Mouse (Mus musculus) stomach, postnatal 0 days (tissue): ENCODE measurements around the gene Pgap3. TPM values are rescaled to one million over a fixed set of nuclear protein-coding genes. Genes with fewer than 3 reads are reported as not detected.

Source experiments
- ATAC-seq: fragments of 200-750 bp; cut with Nextera tagmentation; 2 replicates; pipeline ENCODE4 v1.8.0; 2017; ENCODE audit not compliant: low FRiP score, low TSS enrichment
- DNase-seq: peaks from one replicate; pipeline ENCODE4 v3.0.0-alpha.2; 2016; ENCODE audit warnings: low spot score
- H3K27ac ChIP-seq: fragments of 300-500 bp; sonication (generic); replicated peaks from 2 replicates; pipeline ENCODE4 v1.5.1; 2014; ENCODE audit warnings: mild to moderate bottlenecking, control low read depth
- H3K27me3 ChIP-seq: fragments of 300-500 bp; sonication (generic); 2 replicates; pipeline ENCODE4 v1.6.1; 2014; ENCODE audit warnings: low read length; ENCODE audit not compliant: control insufficient read depth, insufficient read depth
- H3K36me3 ChIP-seq: fragments of 300-500 bp; sonication (generic); 2 replicates; pipeline ENCODE4 v1.6.1; 2014; ENCODE audit warnings: low read length, mixed read lengths; ENCODE audit not compliant: control insufficient read depth, insufficient read depth
- H3K4me1 ChIP-seq: fragments of 300-500 bp; sonication (generic); replicated peaks from 2 replicates; pipeline ENCODE4 v1.6.1; 2014; ENCODE audit warnings: antibody characterized with exemption; ENCODE audit not compliant: control insufficient read depth, insufficient read depth
- H3K4me2 ChIP-seq: fragments of 300-500 bp; sonication (generic); replicated peaks from 2 replicates; pipeline ENCODE4 v1.6.1; 2014; ENCODE audit warnings: low read depth, mild to moderate bottlenecking, control low read depth, moderate library complexity
- H3K4me3 ChIP-seq: fragments of 300-500 bp; sonication (generic); 2 replicates; pipeline ENCODE4 v1.5.1; 2014; ENCODE audit warnings: low read depth, low read length, control low read depth
- H3K9ac ChIP-seq: fragments of 300-500 bp; sonication (generic); 2 replicates; pipeline ENCODE4 v1.6.1; 2014; ENCODE audit warnings: mild to moderate bottlenecking, low read length, control low read depth, mixed read lengths
- H3K9me3 ChIP-seq: fragments of 300-500 bp; sonication (generic); 2 replicates; pipeline ENCODE4 v1.6.1; 2016; ENCODE audit warnings: low read length; ENCODE audit not compliant: control insufficient read depth
- CTCF ChIP-seq: IDR thresholded peaks from 2 replicates; pipeline ENCODE4 v1.5.1; 2016; ENCODE audit warnings: antibody characterized with exemption, low read depth, mild to moderate bottlenecking, moderate library complexity
- EP300 ChIP-seq: optimal IDR thresholded peaks from 2 replicates; pipeline ENCODE3; 2016; ENCODE audit warnings: antibody characterized with exemption
- WGBS: fragments of 180-500 bp; shearing (Covaris S2); extraction: QIAGEN DNeasy Blood & Tissue Kit; methylation state at CpG from one replicate; pipeline ENCODE4 v1.1.7; 2014; 5-methylcytosine and 5-hydroxymethylcytosine counted together
- polyA plus RNA-seq: library from polyadenylated mRNA; unstranded; fragments of >200 nt; fragmentation: Nextera tagmentation; extraction: Ambion mirVana; gene quantifications from 2 replicates; pipeline ENCODE4 v1.2.1, GENCODE M21; 2015

The Pgap3 gene
- polyA plus RNA-seq, 1 experiment from 2014 or later: 11.0 TPM

DNA sequence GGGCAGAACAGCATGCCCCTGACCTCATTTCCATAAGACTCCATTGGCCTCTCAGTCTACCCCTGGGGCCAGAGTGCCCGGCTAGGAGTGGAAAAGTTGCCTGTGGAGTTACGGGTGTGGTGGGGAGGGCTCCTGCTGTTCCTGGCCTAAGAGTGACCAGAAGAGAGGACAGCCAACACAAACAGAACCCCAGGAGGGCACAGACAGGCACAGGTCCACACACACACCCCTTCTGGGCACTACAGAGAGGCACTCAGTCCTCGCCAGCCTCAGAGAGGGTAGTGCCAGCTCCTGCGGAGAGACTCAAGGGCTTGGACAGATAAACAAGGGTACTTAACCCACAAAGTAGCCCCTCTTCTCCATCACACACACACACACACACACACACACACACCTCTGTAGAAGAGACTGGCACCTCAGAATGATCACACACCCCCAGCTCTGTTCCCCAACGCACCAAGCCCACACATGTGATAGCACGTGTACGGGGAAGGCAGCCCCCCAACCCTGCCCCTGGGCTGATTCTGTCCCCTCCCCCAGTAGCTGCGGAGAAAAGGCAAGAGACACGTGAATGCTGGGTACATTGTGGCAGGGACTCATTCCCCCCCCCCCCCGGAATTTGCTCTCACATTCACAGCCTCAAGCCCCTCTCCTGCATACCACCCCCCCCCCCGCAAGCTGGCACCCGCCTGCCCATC is 52.8 kb downstream of the Pgap3 start:
- Histone ChIP-seq H3K27ac (no peak overlapping the region), H3K27me3 (peaks cover 3% of the 10 kb centered on the region; the same call in 1 of the 2 replicates), H3K4me2 (no peak overlapping the region), H3K9ac (no peak overlapping the region), H3K4me1 (peaks cover 4% of the 10 kb centered on the region; the same call in 1 of the 2 replicates), H3K4me3 (no peak overlapping the region), H3K9me3 (no peaks in the 10 kb centered on the region), H3K36me3 (no peaks in the 10 kb centered on the region)
- TF ChIP-seq EP300: no peak
- no peak for TF ChIP-seq CTCF
- DNase-seq (no peak), ATAC-seq (no peak)
- 14% methylated on average over 10 of the region's 12 CpGs for WGBS

DNA sequence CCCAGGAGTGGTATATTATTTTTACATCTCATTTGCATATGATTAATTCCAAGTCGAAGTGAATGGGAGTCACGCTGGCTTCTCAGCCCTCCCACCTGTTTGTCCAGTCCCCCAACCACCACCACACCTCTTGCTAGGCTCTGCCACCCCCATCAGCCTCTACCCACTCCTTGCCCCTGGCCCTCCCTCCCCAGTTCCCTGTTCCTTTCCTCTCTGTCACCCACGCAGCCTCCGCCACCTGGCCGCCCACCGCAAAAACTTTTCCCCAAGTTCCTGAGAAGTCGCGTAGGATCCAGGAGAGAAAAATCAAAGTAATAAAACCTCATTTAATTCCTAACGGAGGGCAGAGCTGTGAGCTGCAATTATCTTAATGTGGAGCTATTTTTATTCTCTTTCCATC is 54.1 kb downstream of the Pgap3 start:
- WGBS: 16% methylated on average over 9 of the region's 9 CpGs
- no peak for TF ChIP-seq CTCF
- TF ChIP-seq EP300: no peak
- Histone ChIP-seq H3K4me3 (no peak overlapping the region), H3K27me3 (peaks cover 3% of the 10 kb centered on the region; the same call in 1 of the 2 replicates), H3K9ac (no peak overlapping the region), H3K36me3 (no peaks in the 10 kb centered on the region), H3K4me2 (no peak overlapping the region), H3K27ac (no peak overlapping the region), H3K4me1 (peaks cover 4% of the 10 kb centered on the region; the same call in 1 of the 2 replicates), H3K9me3 (no peaks in the 10 kb centered on the region)
- DNase-seq (no peak), ATAC-seq (no peak)

- no peak for TF ChIP-seq EP300
- peak; percentile 86 for TF ChIP-seq CTCF
- Histone ChIP-seq H3K9ac (no peak overlapping the region), H3K27me3 (no peaks in the 10 kb centered on the region), H3K4me1 (peaks cover 4% of the 10 kb centered on the region; the same call in 1 of the 2 replicates), H3K4me2 (peak overlapping the region; percentile 38; the same call in 1 of the 2 replicates), H3K27ac (no peak overlapping the region), H3K4me3 (no peak overlapping the region), H3K9me3 (no peaks in the 10 kb centered on the region), H3K36me3 (no peaks in the 10 kb centered on the region)
- DNase-seq (peak; percentile 85), ATAC-seq (no peak)
- WGBS: 2% methylated on average over 14 of the region's 14 CpGs
Measured at GRCm38 (mm10) chr11:98345253-98345652, 55.0 kb downstream of the Pgap3 start.

DNA sequence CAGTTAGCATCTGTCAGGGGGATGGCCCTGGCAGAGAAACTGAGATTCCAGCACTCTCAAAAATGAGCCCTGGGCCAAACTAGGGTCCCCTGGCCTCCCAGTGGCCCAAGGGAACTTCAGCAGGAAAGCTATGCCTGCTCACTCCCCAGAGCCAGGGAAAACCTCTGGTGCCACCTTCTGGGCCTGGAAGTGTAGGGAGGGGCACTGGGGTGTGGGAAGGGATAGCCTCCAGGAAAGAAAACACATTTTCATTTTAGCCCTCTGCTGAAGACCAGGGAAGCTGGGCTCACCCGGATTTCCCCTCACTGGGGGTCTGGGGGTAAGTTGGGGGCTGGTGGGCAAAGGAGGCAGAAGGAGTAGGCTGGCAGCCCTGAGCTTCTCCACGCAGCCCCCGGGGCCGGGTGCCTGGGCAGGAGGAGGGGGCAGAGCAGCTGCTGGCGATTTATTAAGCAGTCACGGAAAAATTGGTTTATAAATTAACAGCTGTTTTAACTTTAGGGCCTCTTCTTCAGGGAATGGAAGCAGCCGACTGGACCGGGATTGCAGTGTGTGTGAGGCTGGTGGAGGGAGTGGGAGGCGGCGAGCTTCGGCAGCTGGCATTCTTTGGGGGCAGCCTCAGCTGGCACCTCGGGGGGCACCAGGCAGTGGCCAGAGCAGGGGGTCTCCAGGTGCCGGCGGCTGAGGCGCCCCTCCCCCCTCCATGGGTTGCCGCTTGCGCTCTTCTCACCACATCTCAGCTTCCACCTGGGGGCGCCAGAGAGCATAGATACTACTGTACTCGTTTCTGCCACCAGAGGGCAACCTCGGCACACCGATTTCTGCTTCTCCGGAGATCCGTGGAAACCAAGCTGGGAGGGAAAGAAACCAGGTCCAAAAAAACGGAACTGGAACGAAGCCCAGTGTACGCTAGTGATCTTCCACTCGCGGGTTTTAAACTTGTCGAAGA is 58.0 kb downstream of the Pgap3 start:
- H3K36me3 ChIP-seq: no peaks in the 10 kb centered on the region
- DNase-seq (peak; percentile 94), ATAC-seq (peak; percentile 54)
- H3K4me3 ChIP-seq: peak overlapping the region; percentile 36
- peak overlapping the region; percentile 1; the same call in 1 of the 2 replicates for H3K9ac ChIP-seq
- 2% methylated on average over 29 of the region's 29 CpGs for WGBS
- no peaks in the 10 kb centered on the region for H3K9me3 ChIP-seq
- H3K27me3 ChIP-seq: peaks cover 4% of the 10 kb centered on the region; the same call in 1 of the 2 replicates
- peaks cover 3% of the 10 kb centered on the region for H3K4me1 ChIP-seq
- H3K4me2 ChIP-seq: peak overlapping the region; percentile 62
- TF ChIP-seq CTCF (peak; percentile 100), EP300 (no peak)
- 0 out of 2 replicates have a peak overlapping the region, but pooled peaks have one; percentile 6 for H3K27ac ChIP-seq

GRCm38 (mm10) chr11:98341174-98341573 is 59.1 kb downstream of the Pgap3 start:
- Histone ChIP-seq H3K4me3 (no peak overlapping the region), H3K36me3 (no peaks in the 10 kb centered on the region), H3K4me2 (no peak overlapping the region), H3K27me3 (peaks cover 9% of the 10 kb centered on the region; the same call in 1 of the 2 replicates), H3K9me3 (no peaks in the 10 kb centered on the region), H3K27ac (no peak overlapping the region), H3K9ac (no peak overlapping the region), H3K4me1 (peaks cover 3% of the 10 kb centered on the region)
- DNase-seq: no peak
- no peak for ATAC-seq
- WGBS: 62% methylated on average over 4 of the region's 4 CpGs
- TF ChIP-seq EP300: no peak
